Mouse (Mus musculus) limb, embryonic 11.5 days (tissue): Measurements from ENCODE around the gene Pdcd6ip. TPM values are rescaled to one million over a fixed set of nuclear protein-coding genes. Genes with fewer than 3 reads are reported as not detected.

ENCODE experiments used
- ATAC-seq: fragments of 200-750 bp; cut with Nextera tagmentation; 2 replicates; pipeline ENCODE4 v1.8.0; 2017; ENCODE audit warnings: low read depth; ENCODE audit not compliant: insufficient number of reproducible peaks, low FRiP score, low TSS enrichment
- DNase-seq: peaks from one replicate; pipeline ENCODE4 v3.0.0-alpha.2; 2015; ENCODE audit warnings: low spot score
- H3K27ac ChIP-seq: fragments of 300-500 bp; sonication (generic); replicated peaks from 2 replicates; pipeline ENCODE4 v1.5.1; 2014; ENCODE audit warnings: low read depth, mild to moderate bottlenecking, low read length
- H3K27me3 ChIP-seq: fragments of 300-500 bp; sonication (generic); 2 replicates; pipeline ENCODE4 v1.6.1; 2014; ENCODE audit warnings: mild to moderate bottlenecking, low read length, mixed read lengths; ENCODE audit not compliant: control insufficient read depth, insufficient read depth
- H3K36me3 ChIP-seq: fragments of 300-500 bp; sonication (generic); 2 replicates; pipeline ENCODE4 v1.6.1; 2014; ENCODE audit warnings: mild to moderate bottlenecking, low read length, moderate library complexity, mixed read lengths; ENCODE audit not compliant: control insufficient read depth, insufficient read depth
- H3K4me1 ChIP-seq: fragments of 300-500 bp; sonication (generic); 2 replicates; pipeline ENCODE4 v1.6.1; 2014; ENCODE audit warnings: low read length, mixed read lengths; ENCODE audit not compliant: control insufficient read depth, insufficient read depth
- H3K4me2 ChIP-seq: fragments of 300-500 bp; sonication (generic); 2 replicates; pipeline ENCODE4 v1.6.1; 2014; ENCODE audit warnings: low read depth, mild to moderate bottlenecking, moderate library complexity; ENCODE audit not compliant: severe bottlenecking
- H3K4me3 ChIP-seq: fragments of 300-500 bp; sonication (generic); 2 replicates; pipeline ENCODE4 v1.5.1; 2014; ENCODE audit warnings: low read depth, low read length
- H3K9ac ChIP-seq: fragments of 300-500 bp; sonication (generic); 2 replicates; pipeline ENCODE4 v1.6.1; 2014; ENCODE audit warnings: mild to moderate bottlenecking, low read length
- H3K9me3 ChIP-seq: fragments of 300-500 bp; sonication (generic); 2 replicates; pipeline ENCODE4 v1.6.1; 2016; ENCODE audit warnings: low read length; ENCODE audit not compliant: control insufficient read depth
- WGBS: fragments of 180-500 bp; shearing (Covaris S2); extraction: QIAGEN DNeasy Blood & Tissue Kit; methylation state at CpG from one replicate; pipeline ENCODE4 v1.1.7; 2014; 5-methylcytosine and 5-hydroxymethylcytosine counted together
- polyA plus RNA-seq: library from polyadenylated mRNA; unstranded; fragments of >200 nt; fragmentation: Nextera tagmentation; extraction: Ambion mirVana; gene quantifications from 2 replicates; pipeline ENCODE4 v1.2.1, GENCODE M21; 2014

Gene Pdcd6ip
- polyA plus RNA-seq, 1 experiment from 2014 or later: 55.6 TPM

GRCm38 (mm10) chr9:113628780-113629179, 79.3 kb downstream of the Pdcd6ip start:
- ATAC-seq: no peak
- no peaks in the 10 kb centered on the region for H3K4me1 ChIP-seq
- DNase-seq: no peak
- 88% methylated on average over 1 of the region's 1 CpGs for WGBS
- no peak overlapping the region for H3K9ac ChIP-seq
- H3K9me3 ChIP-seq: no peaks in the 10 kb centered on the region
- H3K36me3 ChIP-seq: no peaks in the 10 kb centered on the region
- H3K27me3 ChIP-seq: no peaks in the 10 kb centered on the region
- no peak overlapping the region for H3K4me2 ChIP-seq
- H3K27ac ChIP-seq: no peak overlapping the region
- no peak overlapping the region for H3K4me3 ChIP-seq

- Histone ChIP-seq H3K4me2 (no peak overlapping the region), H3K4me1 (no peaks in the 10 kb centered on the region), H3K4me3 (no peak overlapping the region), H3K9me3 (no peaks in the 10 kb centered on the region), H3K36me3 (no peaks in the 10 kb centered on the region), H3K9ac (no peak overlapping the region), H3K27me3 (no peaks in the 10 kb centered on the region), H3K27ac (no peak overlapping the region)
- no peak for DNase-seq
- 88% methylated on average over 10 of the region's 10 CpGs for WGBS
- ATAC-seq: no peak
Measured at GRCm38 (mm10) chr9:113626730-113627129, 81.3 kb downstream of the Pdcd6ip start.

DNA sequence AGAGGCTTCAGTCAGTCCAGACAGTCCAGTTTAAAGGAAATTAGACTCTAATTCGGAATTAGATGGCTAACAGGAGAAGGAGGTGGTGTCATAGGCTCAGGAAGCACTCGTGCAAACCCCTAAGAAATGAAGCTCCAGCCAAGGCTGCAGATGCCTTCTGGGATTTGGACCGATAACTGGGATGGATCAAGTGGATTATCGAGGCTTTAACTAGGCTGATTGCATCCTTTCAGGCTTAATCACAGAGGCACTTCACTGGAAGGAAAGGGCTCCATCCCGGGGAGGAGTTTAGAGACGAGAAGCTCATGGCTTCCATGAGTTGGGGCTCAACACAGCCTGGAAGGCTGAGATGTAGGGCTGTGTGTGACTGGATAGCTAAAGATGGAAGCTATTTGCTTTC, 84.0 kb downstream of the Pdcd6ip start:
- H3K9ac ChIP-seq: no peak overlapping the region
- WGBS: 83% methylated on average over 6 of the region's 6 CpGs
- no peak overlapping the region for H3K27ac ChIP-seq
- DNase-seq: no peak
- no peaks in the 10 kb centered on the region for H3K9me3 ChIP-seq
- no peak for ATAC-seq
- no peaks in the 10 kb centered on the region for H3K4me1 ChIP-seq
- H3K27me3 ChIP-seq: no peaks in the 10 kb centered on the region
- no peak overlapping the region for H3K4me3 ChIP-seq
- H3K4me2 ChIP-seq: no peak overlapping the region
- no peaks in the 10 kb centered on the region for H3K36me3 ChIP-seq

- DNase-seq: no peak
- Histone ChIP-seq H3K9ac (no peak overlapping the region), H3K27me3 (no peaks in the 10 kb centered on the region), H3K4me3 (no peak overlapping the region), H3K4me1 (no peaks in the 10 kb centered on the region), H3K27ac (no peak overlapping the region), H3K9me3 (no peaks in the 10 kb centered on the region), H3K36me3 (no peaks in the 10 kb centered on the region), H3K4me2 (no peak overlapping the region)
- 93% methylated on average over 6 of the region's 6 CpGs for WGBS
- no peak for ATAC-seq
Measured at GRCm38 (mm10) chr9:113617081-113617480, 91.0 kb downstream of the Pdcd6ip start.

- WGBS: 38% methylated on average over 7 of the region's 7 CpGs
- Histone ChIP-seq H3K9me3 (no peaks in the 10 kb centered on the region), H3K36me3 (no peaks in the 10 kb centered on the region), H3K4me1 (no peaks in the 10 kb centered on the region), H3K27me3 (no peaks in the 10 kb centered on the region), H3K4me2 (no peak overlapping the region), H3K4me3 (no peak overlapping the region), H3K27ac (no peak overlapping the region), H3K9ac (no peak overlapping the region)
- no peak for DNase-seq
- ATAC-seq: no peak
Measured at GRCm38 (mm10) chr9:113610776-113611175, 97.3 kb downstream of the Pdcd6ip start.

DNA sequence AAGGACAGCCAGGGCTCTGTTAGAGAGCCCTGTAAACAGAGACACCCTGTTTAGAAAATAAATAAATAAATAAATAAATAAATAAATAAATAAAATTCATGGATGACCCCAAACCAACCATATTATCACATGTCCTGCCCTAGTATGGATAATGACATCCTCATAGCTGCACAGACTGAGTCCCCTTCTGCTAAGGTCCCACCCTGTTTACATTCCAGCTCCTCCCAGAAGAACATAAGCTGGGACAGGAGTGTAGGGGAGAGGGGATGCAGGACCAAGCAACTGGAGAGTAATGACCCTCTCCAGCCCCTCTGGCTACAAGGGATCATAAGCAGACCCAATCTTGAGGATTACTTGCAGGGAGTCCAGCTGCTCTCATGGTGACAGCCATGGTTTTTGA, 105.9 kb downstream of the Pdcd6ip start:
- Histone ChIP-seq H3K4me3 (no peak overlapping the region), H3K36me3 (no peaks in the 10 kb centered on the region), H3K27ac (no peak overlapping the region), H3K4me1 (no peaks in the 10 kb centered on the region), H3K9me3 (no peaks in the 10 kb centered on the region), H3K4me2 (no peak overlapping the region), H3K9ac (no peak overlapping the region), H3K27me3 (no peaks in the 10 kb centered on the region)
- DNase-seq: no peak
- ATAC-seq: no peak

Other genes with a start within 250 kb of the Pdcd6ip start
- 29.6 and 34.5 TPM in 2 replicates for gene Clasp2, start 33.2 kb upstream of the Pdcd6ip start, polyA plus RNA-seq
- gene Ubp1, start 222.7 kb upstream of the Pdcd6ip start, polyA plus RNA-seq: 49.7 and 50.2 TPM in 2 replicates